Mouse (Mus musculus) liver, embryonic 11.5 days (tissue): ENCODE measurements around the gene Ttc27. TPM values are rescaled to one million over a fixed set of nuclear protein-coding genes. Genes with fewer than 3 reads are reported as not detected.
"Not testable (repeated sequence)": the region's sequence is repeated elsewhere in the genome, so short reads cannot be mapped to it uniquely, and the experiment has no call there.

Source experiments
- ATAC-seq: fragments of 200-750 bp; cut with Nextera tagmentation; replicated peaks from 2 replicates; pipeline ENCODE4 v1.8.0; 2017; ENCODE audit warnings: moderate number of reproducible peaks, mild to moderate bottlenecking, moderate TSS enrichment, moderate library complexity; ENCODE audit not compliant: low FRiP score
- DNase-seq: peaks from one replicate; pipeline ENCODE4 v3.0.0-alpha.2; 2017; ENCODE audit warnings: low spot score
- H3K27ac ChIP-seq: fragments of 300-500 bp; sonication (generic); 2 replicates; pipeline ENCODE4 v1.5.1; 2014; ENCODE audit warnings: mild to moderate bottlenecking, low read depth, low read length, control low read depth
- H3K27me3 ChIP-seq: fragments of 300-500 bp; sonication (generic); replicated peaks from 2 replicates; pipeline ENCODE4 v1.6.1; 2014; ENCODE audit warnings: low read length, mixed read lengths; ENCODE audit not compliant: control insufficient read depth, insufficient read depth
- H3K36me3 ChIP-seq: fragments of 300-500 bp; sonication (generic); 2 replicates; pipeline ENCODE4 v1.6.1; 2014; ENCODE audit warnings: mild to moderate bottlenecking, low read length, moderate library complexity, mixed read lengths; ENCODE audit not compliant: control insufficient read depth, insufficient read depth
- H3K4me1 ChIP-seq: fragments of 300-500 bp; sonication (generic); replicated peaks from 2 replicates; pipeline ENCODE4 v1.6.1; 2014; ENCODE audit warnings: low read length, mixed read lengths; ENCODE audit not compliant: control insufficient read depth, insufficient read depth
- H3K4me2 ChIP-seq: fragments of 300-500 bp; sonication (generic); 2 replicates; pipeline ENCODE4 v1.6.1; 2014; ENCODE audit warnings: mild to moderate bottlenecking, control low read depth, moderate library complexity
- H3K4me3 ChIP-seq: fragments of 300-500 bp; sonication (generic); 2 replicates; pipeline ENCODE4 v1.5.1; 2014; ENCODE audit warnings: low read depth, low read length, control low read depth
- H3K9ac ChIP-seq: fragments of 300-500 bp; sonication (generic); 2 replicates; pipeline ENCODE4 v1.6.1; 2014; ENCODE audit warnings: low read depth, low read length, control low read depth
- H3K9me3 ChIP-seq: fragments of 300-500 bp; sonication (generic); 2 replicates; pipeline ENCODE4 v1.6.1; 2016; ENCODE audit warnings: low read length, inconsistent platforms, mixed read lengths; ENCODE audit not compliant: control insufficient read depth
- WGBS: fragments of 180-500 bp; shearing (Covaris S2); extraction: QIAGEN DNeasy Blood & Tissue Kit; methylation state at CpG from one replicate; pipeline ENCODE4 v1.1.7; 2014; 5-methylcytosine and 5-hydroxymethylcytosine counted together
- polyA plus RNA-seq: library from polyadenylated mRNA; unstranded; fragments of >200 nt; fragmentation: Nextera tagmentation; extraction: Ambion mirVana; gene quantifications from 2 replicates; pipeline ENCODE4 v1.2.1, GENCODE M21; 2014

Gene Ttc27
- polyA plus RNA-seq, 1 experiment from 2014 or later: 37.6 TPM

- not testable (repeated sequence) for ATAC-seq, H3K27ac ChIP-seq, H3K4me3 ChIP-seq, H3K9me3 ChIP-seq, DNase-seq, H3K9ac ChIP-seq, H3K4me2 ChIP-seq, H3K4me1 ChIP-seq, H3K27me3 ChIP-seq
- H3K36me3 ChIP-seq: peaks cover 24% of the 10 kb centered on the region
- 88% methylated on average over 2 of the region's 2 CpGs for WGBS
These were observed 15.9 kb upstream of the Ttc27 start for GRCm38 (mm10) chr17:74701661-74702060.

GRCm38 (mm10) chr17:74705480-74705879 is 12.1 kb upstream of the Ttc27 start:
- Histone ChIP-seq H3K36me3 (peaks cover 6% of the 10 kb centered on the region), H3K4me2 (no peak overlapping the region), H3K27me3 (no peaks in the 10 kb centered on the region), H3K4me3 (no peak overlapping the region), H3K4me1 (no peaks in the 10 kb centered on the region), H3K9me3 (no peaks in the 10 kb centered on the region), H3K27ac (no peak overlapping the region), H3K9ac (no peak overlapping the region)
- 61% methylated on average over 5 of the region's 5 CpGs for WGBS
- no peak for ATAC-seq
- no peak for DNase-seq

GRCm38 (mm10) chr17:74706593-74706992 is 10.9 kb upstream of the Ttc27 start:
- no peaks in the 10 kb centered on the region for H3K9me3 ChIP-seq
- peaks cover 6% of the 10 kb centered on the region for H3K36me3 ChIP-seq
- ATAC-seq (no peak), DNase-seq (no peak)
- no peak overlapping the region for H3K4me3 ChIP-seq
- H3K4me2 ChIP-seq: no peak overlapping the region
- peaks cover 3% of the 10 kb centered on the region; the same call in 1 of the 2 replicates for H3K4me1 ChIP-seq
- H3K27me3 ChIP-seq: no peaks in the 10 kb centered on the region
- H3K9ac ChIP-seq: no peak overlapping the region
- no peak overlapping the region for H3K27ac ChIP-seq

- ATAC-seq: no peak
- no peak overlapping the region for H3K9ac ChIP-seq
- peaks cover 2% of the 10 kb centered on the region; the same call in 1 of the 2 replicates for H3K36me3 ChIP-seq
- no peaks in the 10 kb centered on the region for H3K27me3 ChIP-seq
- H3K27ac ChIP-seq: no peak overlapping the region
- 85% methylated on average over 7 of the region's 7 CpGs for WGBS
- no peak overlapping the region for H3K4me3 ChIP-seq
- H3K4me1 ChIP-seq: peaks cover 3% of the 10 kb centered on the region; the same call in 1 of the 2 replicates
- H3K4me2 ChIP-seq: no peak overlapping the region
- no peaks in the 10 kb centered on the region for H3K9me3 ChIP-seq
- no peak for DNase-seq
These were observed 9.8 kb upstream of the Ttc27 start for GRCm38 (mm10) chr17:74707637-74708152.

- WGBS: 65% methylated on average over 4 of the region's 4 CpGs
- no peaks in the 10 kb centered on the region for H3K9me3 ChIP-seq
- H3K4me2 ChIP-seq: no peak overlapping the region
- DNase-seq (no peak), ATAC-seq (no peak)
- H3K4me3 ChIP-seq: no peak overlapping the region
- H3K27me3 ChIP-seq: no peaks in the 10 kb centered on the region
- H3K36me3 ChIP-seq: no peaks in the 10 kb centered on the region
- peaks cover 3% of the 10 kb centered on the region; the same call in 1 of the 2 replicates for H3K4me1 ChIP-seq
- no peak overlapping the region for H3K9ac ChIP-seq
- H3K27ac ChIP-seq: no peak overlapping the region
These were observed 6.8 kb upstream of the Ttc27 start for GRCm38 (mm10) chr17:74710731-74711130.

GRCm38 (mm10) chr17:74711627-74712026 is 5.9 kb upstream of the Ttc27 start:
- Histone ChIP-seq H3K27me3 (no peaks in the 10 kb centered on the region), H3K9ac (no peak overlapping the region), H3K36me3 (no peaks in the 10 kb centered on the region), H3K9me3 (no peaks in the 10 kb centered on the region), H3K27ac (no peak overlapping the region), H3K4me3 (no peak overlapping the region), H3K4me1 (peaks cover 3% of the 10 kb centered on the region; the same call in 1 of the 2 replicates), H3K4me2 (no peak overlapping the region)
- DNase-seq (no peak), ATAC-seq (peak; percentile 30; the same call in 1 of the 2 replicates)
- 46% methylated on average over 8 of the region's 8 CpGs for whole genome bisulfite sequencing

- 62% methylated on average over 3 of the region's 3 CpGs for WGBS
- DNase-seq: no peak
- no peak overlapping the region for H3K9ac ChIP-seq
- peaks cover 3% of the 10 kb centered on the region; the same call in 1 of the 2 replicates for H3K4me1 ChIP-seq
- no peak overlapping the region for H3K4me2 ChIP-seq
- H3K4me3 ChIP-seq: no peak overlapping the region
- H3K36me3 ChIP-seq: no peaks in the 10 kb centered on the region
- no peaks in the 10 kb centered on the region for H3K9me3 ChIP-seq
- ATAC-seq: no peak
- H3K27ac ChIP-seq: no peak overlapping the region
- no peaks in the 10 kb centered on the region for H3K27me3 ChIP-seq
These were observed 2.4 kb upstream of the Ttc27 start for GRCm38 (mm10) chr17:74715128-74715527.

- no peak overlapping the region for H3K4me3 ChIP-seq
- WGBS: 75% methylated on average over 1 of the region's 1 CpGs
- H3K27me3 ChIP-seq: no peaks in the 10 kb centered on the region
- H3K4me2 ChIP-seq: no peak overlapping the region
- H3K9me3 ChIP-seq: no peaks in the 10 kb centered on the region
- ATAC-seq: no peak
- H3K4me1 ChIP-seq: peaks cover under 1% of the 10 kb centered on the region; the same call in 1 of the 2 replicates
- no peak overlapping the region for H3K9ac ChIP-seq
- H3K27ac ChIP-seq: no peak overlapping the region
- no peaks in the 10 kb centered on the region for H3K36me3 ChIP-seq
- DNase-seq: no peak
These were observed 1.8 kb upstream of the Ttc27 start for GRCm38 (mm10) chr17:74715724-74716123.

- DNase-seq: no peak
- Histone ChIP-seq H3K27ac (no peak overlapping the region), H3K9ac (no peak overlapping the region), H3K9me3 (no peaks in the 10 kb centered on the region), H3K36me3 (no peaks in the 10 kb centered on the region), H3K4me1 (no peaks in the 10 kb centered on the region), H3K27me3 (no peaks in the 10 kb centered on the region), H3K4me3 (peak overlapping the region; percentile 69), H3K4me2 (peak overlapping the region; percentile 90)
- ATAC-seq: no peak
- 60% methylated on average over 3 of the region's 3 CpGs for WGBS
These were observed 889 bp upstream of the Ttc27 start for GRCm38 (mm10) chr17:74716643-74717042.
